Mouse (Mus musculus) testis, adult 2 months (tissue): Measurements from ENCODE around the gene Defb36.

Source experiments
- CTCF ChIP-seq: fragments of 200-500 bp; IDR thresholded peaks from 2 replicates; pipeline ENCODE4 v1.5.1; 2012; ENCODE audit warnings: low read depth, mild to moderate bottlenecking, inconsistent platforms, low read length, moderate library complexity; ENCODE audit not compliant: control insufficient read depth, insufficient read depth, insufficient replicate concordance
- POLR2A ChIP-seq: fragments of 200-500 bp; IDR thresholded peaks from 2 replicates; pipeline ENCODE4 v1.6.1; 2012; ENCODE audit warnings: low read depth, mild to moderate bottlenecking, inconsistent platforms, low read length, moderate library complexity; ENCODE audit not compliant: control insufficient read depth

- TF ChIP-seq CTCF (no peak), POLR2A (no peak)
Measured at GRCm38 (mm10) chr2:152600076-152600475, 4.1 kb upstream of the Defb36 start.
